Mouse (Mus musculus) thymus, postnatal 10 days (tissue): ENCODE measurements around the gene Gm20388.

ENCODE experiments used
- DNase-seq, 2 experiments: peaks; one replicate each; pipeline ENCODE4 v3.0.0; 2021; ENCODE audit warnings: low spot score in 2 of 2

Gm20388 gene

GRCm38 (mm10) chr8:122675596-122676420, 2765.2 kb downstream of the Gm20388 start:
- DNase-seq, result no peak

- DNase-seq, result no peak
These were observed 2766.2 kb downstream of the Gm20388 start for GRCm38 (mm10) chr8:122676621-122677480.

GRCm38 (mm10) chr8:122677481-122678021, 2766.9 kb downstream of the Gm20388 start:
- peak; percentile 74 to 85 for DNase-seq

- peak; percentile 89 to 95 for DNase-seq
These were observed 2767.6 kb downstream of the Gm20388 start for GRCm38 (mm10) chr8:122678061-122678895.

GRCm38 (mm10) chr8:122678896-122679210, 2768.2 kb downstream of the Gm20388 start:
- DNase-seq, result no peak

GRCm38 (mm10) chr8:122679325-122679920, 2768.8 kb downstream of the Gm20388 start:
- DNase-seq, result no peak

GRCm38 (mm10) chr8:122680171-122680570, 2769.5 kb downstream of the Gm20388 start:
- peak; percentile 43 to 44 for DNase-seq

- no peak for DNase-seq
These were observed 2772.2 kb downstream of the Gm20388 start for GRCm38 (mm10) chr8:122682820-122683219.

GRCm38 (mm10) chr8:122685097-122685861, 2774.6 kb downstream of the Gm20388 start:
- DNase-seq, result no peak

GRCm38 (mm10) chr8:122686879-122687278, 2776.2 kb downstream of the Gm20388 start:
- DNase-seq, result no peak

GRCm38 (mm10) chr8:122689315-122689714, 2778.7 kb downstream of the Gm20388 start:
- DNase-seq, result no peak

- DNase-seq, result no peak
These were observed 2780.4 kb downstream of the Gm20388 start for GRCm38 (mm10) chr8:122691018-122691417.

GRCm38 (mm10) chr8:122692152-122692551, 2781.5 kb downstream of the Gm20388 start:
- no peak for DNase-seq

GRCm38 (mm10) chr8:122695438-122696042, 2784.9 kb downstream of the Gm20388 start:
- DNase-seq, result no peak

GRCm38 (mm10) chr8:122697181-122697581, 2786.5 kb downstream of the Gm20388 start:
- peak in 1 of 2 experiments; percentile 63 for DNase-seq

GRCm38 (mm10) chr8:122697586-122697985, 2786.9 kb downstream of the Gm20388 start:
- peak in 1 of 2 experiments; percentile 22 for DNase-seq

GRCm38 (mm10) chr8:122698254-122698768, 2787.7 kb downstream of the Gm20388 start:
- DNase-seq, result peak; percentile 72 to 75

- peak; percentile 75 for DNase-seq
These were observed 2788.4 kb downstream of the Gm20388 start, which contains the start of gene Cbfa2t3 for GRCm38 (mm10) chr8:122699005-122699492. TSS of gene Cbfa2t3 (minus strand) at chr8:122699109.

GRCm38 (mm10) chr8:122700628-122701027, 2790.0 kb downstream of the Gm20388 start:
- peak in 1 of 2 experiments; percentile 46 for DNase-seq
